Mouse (Mus musculus) hindbrain, embryonic 15.5 days (tissue): ENCODE measurements around the gene Ociad1. TPM values are rescaled to one million over a fixed set of nuclear protein-coding genes. Genes with fewer than 3 reads are reported as not detected.

ENCODE experiments used
- ATAC-seq: fragments of 200-750 bp; cut with Nextera tagmentation; 2 replicates; pipeline ENCODE4 v1.8.0; 2017; ENCODE audit warnings: low read depth, moderate number of reproducible peaks, moderate TSS enrichment; ENCODE audit not compliant: low FRiP score
- H3K27ac ChIP-seq: fragments of 300-500 bp; sonication (generic); replicated peaks from 2 replicates; pipeline ENCODE4 v1.5.1; 2015; ENCODE audit warnings: mild to moderate bottlenecking, inconsistent platforms
- H3K27me3 ChIP-seq: fragments of 300-500 bp; sonication (generic); 2 replicates; pipeline ENCODE4 v1.6.1; 2015; ENCODE audit warnings: control low read depth, inconsistent platforms
- H3K36me3 ChIP-seq: fragments of 300-500 bp; sonication (generic); 2 replicates; pipeline ENCODE4 v1.6.1; 2015; ENCODE audit warnings: control low read depth, inconsistent platforms
- H3K4me1 ChIP-seq: fragments of 300-500 bp; sonication (generic); replicated peaks from 2 replicates; pipeline ENCODE4 v1.6.1; 2015; ENCODE audit warnings: control low read depth, inconsistent platforms
- H3K4me2 ChIP-seq: fragments of 300-500 bp; sonication (generic); 2 replicates; pipeline ENCODE4 v1.6.1; 2015; ENCODE audit warnings: moderate library complexity, mild to moderate bottlenecking, inconsistent platforms
- H3K4me3 ChIP-seq: fragments of 300-500 bp; sonication (generic); 2 replicates; pipeline ENCODE4 v1.5.1; 2015; ENCODE audit warnings: mild to moderate bottlenecking, inconsistent platforms
- H3K9ac ChIP-seq: fragments of 300-500 bp; sonication (generic); 2 replicates; pipeline ENCODE4 v1.6.1; 2015; ENCODE audit warnings: inconsistent platforms
- H3K9me3 ChIP-seq: fragments of 300-500 bp; sonication (generic); 2 replicates; pipeline ENCODE4 v1.6.1; 2016; ENCODE audit warnings: control low read depth, inconsistent platforms
- WGBS: fragments of 180-500 bp; shearing (Covaris S2); methylation state at CpG from one replicate; pipeline ENCODE4 v1.1.7; 2015; 5-methylcytosine and 5-hydroxymethylcytosine counted together
- polyA plus RNA-seq: library from polyadenylated mRNA; unstranded; fragments of >200 nt; fragmentation: Nextera tagmentation; extraction: Ambion mirVana; gene quantifications from 2 replicates; pipeline ENCODE4 v1.2.1, GENCODE M21; 2015

The Ociad1 gene
- 342 and 344 TPM in 2 replicates for polyA plus RNA-seq

DNA sequence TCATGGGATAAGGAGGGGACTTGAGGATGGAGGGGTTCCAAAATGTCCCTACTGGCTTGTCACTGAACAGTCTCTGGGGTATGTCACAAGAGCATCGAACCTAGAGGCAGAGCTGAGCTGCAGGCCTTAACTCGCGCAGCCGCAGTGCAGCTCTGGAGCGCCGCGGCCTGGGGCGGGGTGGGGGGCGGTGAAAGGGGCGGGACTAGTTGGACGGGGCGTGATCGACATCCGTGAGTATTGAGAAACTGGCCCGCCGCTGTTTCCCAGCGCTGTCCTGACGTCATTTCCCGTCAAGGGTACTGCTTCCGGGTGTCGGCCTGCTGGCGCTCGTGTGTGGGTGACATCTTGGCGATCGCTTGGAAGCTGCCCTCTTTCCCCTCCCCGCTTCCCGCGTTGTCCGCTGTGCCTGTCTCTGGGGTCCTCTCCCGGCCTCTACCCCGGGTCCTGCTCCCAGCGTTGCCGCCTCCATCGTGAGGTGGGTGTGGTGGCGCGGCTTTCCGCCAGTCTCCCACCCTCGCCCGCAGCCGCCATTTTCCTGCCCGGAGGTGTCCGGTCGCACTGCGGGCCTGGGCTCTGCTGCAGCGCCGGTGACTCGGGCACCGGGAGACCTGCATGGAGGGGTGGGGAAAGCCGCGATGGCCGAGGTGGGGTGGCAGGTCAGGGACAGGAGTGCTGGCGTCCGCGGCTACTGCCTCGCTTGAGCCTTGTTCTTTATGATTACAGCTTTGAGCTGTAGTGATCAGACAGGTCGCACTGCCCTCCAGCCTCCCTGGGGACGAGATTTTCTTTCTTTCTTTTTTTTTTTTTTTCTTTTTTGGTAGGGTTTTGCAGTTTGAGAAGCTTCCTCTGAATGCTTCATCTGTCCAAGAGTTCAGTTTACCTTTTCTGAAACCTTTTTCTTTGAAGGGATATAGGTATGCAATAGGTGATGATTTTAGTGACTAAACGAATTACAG, at the start of gene Ociad1:
Ociad1 (plus strand) TSS at position 283 of the 956 bp plus-strand sequence.
- Histone ChIP-seq H3K9me3 (no peaks in the 10 kb centered on the region), H3K4me1 (peaks cover 21% of the 10 kb centered on the region), H3K4me3 (peak within 1 kb of the TSS; percentile 65), H3K4me2 (peak within 1 kb of the TSS; percentile 70), H3K27me3 (no peaks in the 10 kb centered on the region), H3K27ac (peak within 1 kb of the TSS; percentile 92), H3K36me3 (peaks cover 10% of the 10 kb centered on the region; the same call in 1 of the 2 replicates), H3K9ac (peak within 1 kb of the TSS; percentile 87)
- WGBS: under 1% methylated on average over 58 of the region's 58 CpGs
- ATAC-seq: peak; percentile 99

DNA sequence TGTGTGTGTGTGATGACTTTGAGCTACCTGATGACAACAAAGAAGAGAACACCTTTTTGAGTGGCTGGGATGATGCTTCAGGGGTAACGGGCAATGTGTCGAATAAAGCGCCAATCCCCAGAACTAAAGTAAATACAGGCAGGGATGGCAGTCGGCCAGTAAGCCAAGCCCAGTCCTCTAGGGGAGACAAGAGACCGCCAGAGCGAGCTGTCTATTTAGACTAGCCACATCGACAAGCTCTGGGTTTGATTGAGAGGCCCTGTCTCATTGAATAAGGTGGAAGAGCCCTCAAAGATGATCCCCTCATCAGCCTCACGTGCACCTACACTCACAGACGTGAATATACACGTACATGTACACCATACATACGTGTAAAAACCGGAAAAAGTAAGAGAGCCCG, 48.2 kb upstream of the Ociad1 start:
- no peaks in the 10 kb centered on the region for H3K36me3 ChIP-seq
- peaks cover 33% of the 10 kb centered on the region for H3K4me1 ChIP-seq
- WGBS: 57% methylated on average over 13 of the region's 13 CpGs
- no peaks in the 10 kb centered on the region for H3K27me3 ChIP-seq
- H3K4me2 ChIP-seq: no peak overlapping the region; the same call in 1 of the 2 replicates
- H3K4me3 ChIP-seq: no peak overlapping the region
- H3K9me3 ChIP-seq: no peaks in the 10 kb centered on the region
- ATAC-seq: peak; percentile 29; the same call in 1 of the 2 replicates
- no peak overlapping the region for H3K9ac ChIP-seq
- H3K27ac ChIP-seq: no peak overlapping the region

DNA sequence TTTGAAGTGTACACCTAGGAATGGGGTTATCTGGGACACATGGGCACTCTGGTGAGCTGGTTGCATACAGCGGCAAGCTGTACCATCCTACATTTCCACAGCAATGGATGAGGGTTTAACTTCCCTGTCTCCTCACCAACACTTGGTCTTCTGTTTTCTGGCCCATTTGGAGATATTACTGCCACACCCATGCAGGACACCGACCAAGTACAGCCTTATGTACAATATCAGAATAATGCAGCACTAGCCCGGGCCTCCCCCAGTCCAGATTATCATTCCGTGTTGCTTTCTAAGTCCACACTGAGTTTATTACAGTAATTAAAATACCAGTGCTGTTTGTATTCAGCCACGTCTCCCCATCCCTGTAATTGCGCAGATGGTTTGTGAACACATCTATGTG, 46.2 kb upstream of the Ociad1 start:
- Histone ChIP-seq H3K4me3 (no peak overlapping the region), H3K36me3 (no peaks in the 10 kb centered on the region), H3K4me1 (peaks cover 30% of the 10 kb centered on the region), H3K4me2 (no peak overlapping the region), H3K9me3 (no peaks in the 10 kb centered on the region), H3K9ac (no peak overlapping the region), H3K27me3 (no peaks in the 10 kb centered on the region), H3K27ac (no peak overlapping the region)
- WGBS: 88% methylated on average over 6 of the region's 6 CpGs
- no peak for ATAC-seq

DNA sequence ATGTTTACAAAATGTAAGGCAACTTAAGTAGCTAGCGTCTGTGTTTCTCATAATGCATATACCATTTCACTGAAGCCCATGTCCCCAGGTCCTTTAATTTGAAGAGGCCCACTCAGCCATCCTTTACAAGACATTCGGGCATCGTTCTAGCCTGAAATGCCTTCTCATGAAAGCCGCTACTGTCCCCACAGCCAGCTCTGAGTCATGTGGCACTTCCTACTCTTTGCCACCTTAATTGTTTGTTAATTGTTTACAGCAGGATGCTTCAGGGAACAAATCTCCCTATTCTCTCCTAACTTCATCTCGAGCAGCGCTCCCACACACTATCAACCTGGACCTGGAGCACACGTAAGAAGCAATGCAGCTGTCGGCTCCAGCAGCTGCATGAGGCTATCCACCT, 44.4 kb upstream of the Ociad1 start:
- Histone ChIP-seq H3K9ac (no peak overlapping the region), H3K4me3 (no peak overlapping the region), H3K36me3 (no peaks in the 10 kb centered on the region), H3K9me3 (no peaks in the 10 kb centered on the region), H3K4me1 (peaks cover 20% of the 10 kb centered on the region), H3K27ac (no peak overlapping the region), H3K4me2 (no peak overlapping the region), H3K27me3 (no peaks in the 10 kb centered on the region)
- WGBS: 72% methylated on average over 8 of the region's 8 CpGs
- no peak for ATAC-seq

DNA sequence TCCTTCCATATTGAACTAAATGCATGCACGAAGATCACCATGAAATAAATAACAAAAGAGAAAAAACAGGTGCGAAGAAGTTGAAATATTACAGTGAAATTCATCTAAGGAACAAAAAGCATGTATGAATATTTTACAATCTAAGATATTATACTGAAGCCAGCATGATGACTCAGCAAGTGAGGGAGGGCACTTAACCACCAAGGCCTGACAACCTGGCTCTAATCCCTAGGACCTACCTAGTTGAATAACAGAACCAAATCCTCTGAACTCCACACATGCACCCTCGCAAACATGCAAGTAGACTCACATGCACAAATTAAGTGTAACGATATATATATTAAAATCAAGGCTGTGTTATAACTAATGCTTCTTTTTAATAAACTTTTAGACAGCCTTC, 43.2 kb upstream of the Ociad1 start:
- no peaks in the 10 kb centered on the region for H3K27me3 ChIP-seq
- H3K4me2 ChIP-seq: no peak overlapping the region
- ATAC-seq: no peak
- H3K27ac ChIP-seq: no peak overlapping the region
- H3K9me3 ChIP-seq: no peaks in the 10 kb centered on the region
- 92% methylated on average over 4 of the region's 4 CpGs for WGBS
- H3K36me3 ChIP-seq: no peaks in the 10 kb centered on the region
- H3K4me3 ChIP-seq: no peak overlapping the region
- H3K9ac ChIP-seq: no peak overlapping the region
- peaks cover 31% of the 10 kb centered on the region for H3K4me1 ChIP-seq

DNA sequence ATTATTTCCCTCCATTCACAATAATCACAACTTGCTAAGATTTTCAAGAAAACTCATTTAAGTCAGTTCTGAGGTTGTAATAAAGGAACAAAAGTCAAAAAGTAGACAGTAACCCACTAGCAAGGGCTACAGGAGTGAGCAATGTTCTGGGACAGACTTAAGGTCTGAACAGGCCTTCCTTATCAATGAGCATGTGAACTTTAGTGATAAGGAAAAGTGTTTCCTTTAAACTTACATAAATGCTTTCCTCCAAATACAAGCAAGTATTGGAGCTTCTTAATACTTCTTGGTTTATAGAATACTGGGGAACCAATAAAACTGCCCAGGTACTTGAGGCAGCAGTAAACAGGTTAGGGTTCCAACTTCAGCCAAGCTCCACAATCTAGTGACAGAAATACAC, 39.8 kb upstream of the Ociad1 start:
- Histone ChIP-seq H3K9me3 (no peaks in the 10 kb centered on the region), H3K27me3 (no peaks in the 10 kb centered on the region), H3K9ac (no peak overlapping the region), H3K27ac (no peak overlapping the region), H3K4me2 (no peak overlapping the region), H3K4me1 (peaks cover 35% of the 10 kb centered on the region), H3K36me3 (no peaks in the 10 kb centered on the region), H3K4me3 (no peak overlapping the region)
- no peak for ATAC-seq

DNA sequence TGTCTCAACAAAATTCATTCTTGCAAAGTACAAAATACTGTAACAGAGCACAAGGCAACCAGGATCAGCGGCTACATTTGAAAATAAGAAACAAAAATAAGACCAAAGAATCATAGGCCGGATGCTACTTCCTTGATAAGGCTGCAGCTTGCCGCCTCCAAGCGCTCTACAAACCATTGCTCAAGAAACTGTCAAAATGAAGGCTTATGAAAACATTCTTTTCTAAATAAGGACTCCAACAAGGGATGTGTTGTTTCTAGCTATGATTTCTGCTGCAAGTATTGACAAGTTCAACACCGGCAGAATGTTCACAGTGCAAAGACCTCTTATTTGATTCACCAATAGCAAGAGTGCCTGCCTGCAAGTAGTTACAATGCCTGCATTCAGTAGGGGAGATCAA, 37.9 kb upstream of the Ociad1 start:
- Histone ChIP-seq H3K36me3 (no peaks in the 10 kb centered on the region), H3K9ac (peak overlapping the region; percentile 83), H3K4me1 (peaks cover 29% of the 10 kb centered on the region), H3K9me3 (no peaks in the 10 kb centered on the region), H3K27me3 (peaks cover 4% of the 10 kb centered on the region; the same call in 1 of the 2 replicates), H3K27ac (peak overlapping the region; percentile 92; the same call in 1 of the 2 replicates), H3K4me3 (peak overlapping the region; percentile 85), H3K4me2 (peak overlapping the region; percentile 63)
- 43% methylated on average over 5 of the region's 5 CpGs for WGBS
- no peak for ATAC-seq

DNA sequence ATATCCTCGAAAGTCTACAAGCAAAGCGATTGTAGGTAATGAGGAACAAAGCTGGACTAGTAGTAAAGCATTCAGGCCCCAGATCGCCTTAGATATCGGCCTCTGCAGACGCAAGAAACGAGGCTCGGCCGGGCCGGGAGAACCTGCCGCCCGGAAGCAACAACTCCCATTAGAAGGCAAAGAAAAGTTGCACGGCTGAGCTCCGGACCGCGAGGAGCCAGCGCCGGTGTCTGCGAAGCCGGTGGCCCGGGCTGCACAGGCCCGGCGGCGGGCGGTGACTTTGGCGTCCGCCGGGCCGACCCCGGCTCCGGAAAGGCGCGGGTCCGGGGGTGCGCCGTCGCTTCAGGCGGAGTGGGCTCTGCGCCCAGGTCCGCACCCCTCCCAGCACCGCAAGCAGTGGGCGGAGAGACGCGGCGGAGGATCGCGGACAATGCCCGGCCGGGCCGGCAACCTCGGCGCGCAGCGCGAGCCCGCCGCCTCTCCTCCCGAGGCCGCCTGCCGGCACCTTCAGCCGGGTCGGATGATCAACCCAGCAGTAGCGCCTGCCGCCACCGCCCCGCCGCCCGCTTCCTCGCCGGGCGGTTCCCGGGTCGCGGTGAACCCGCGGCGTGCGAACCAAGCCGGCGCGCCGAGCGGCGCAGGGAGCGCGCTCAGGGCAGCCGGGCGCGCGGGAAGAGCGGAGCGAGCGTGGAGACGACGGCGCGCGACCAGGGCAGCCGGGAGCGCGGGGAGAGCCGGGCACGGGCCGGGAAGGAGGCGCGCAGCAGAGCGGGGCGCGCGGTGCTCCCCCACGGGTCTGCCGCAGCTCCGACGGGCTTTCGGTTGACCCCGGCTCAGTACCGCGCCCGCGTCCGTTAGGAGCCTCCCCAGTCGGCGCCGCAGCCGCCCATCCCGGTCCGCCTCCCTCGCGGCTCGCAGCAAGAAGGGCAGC, 37.0 kb upstream of the Ociad1 start:
- Histone ChIP-seq H3K36me3 (no peaks in the 10 kb centered on the region), H3K9me3 (no peaks in the 10 kb centered on the region), H3K27ac (peak overlapping the region; percentile 92), H3K4me3 (peak overlapping the region; percentile 85), H3K9ac (peak overlapping the region; percentile 83), H3K27me3 (peaks cover 4% of the 10 kb centered on the region; the same call in 1 of the 2 replicates), H3K4me2 (peak overlapping the region; percentile 63), H3K4me1 (peaks cover 29% of the 10 kb centered on the region)
- ATAC-seq: peak; percentile 59
- WGBS: under 1% methylated on average over 92 of the region's 129 CpGs

DNA sequence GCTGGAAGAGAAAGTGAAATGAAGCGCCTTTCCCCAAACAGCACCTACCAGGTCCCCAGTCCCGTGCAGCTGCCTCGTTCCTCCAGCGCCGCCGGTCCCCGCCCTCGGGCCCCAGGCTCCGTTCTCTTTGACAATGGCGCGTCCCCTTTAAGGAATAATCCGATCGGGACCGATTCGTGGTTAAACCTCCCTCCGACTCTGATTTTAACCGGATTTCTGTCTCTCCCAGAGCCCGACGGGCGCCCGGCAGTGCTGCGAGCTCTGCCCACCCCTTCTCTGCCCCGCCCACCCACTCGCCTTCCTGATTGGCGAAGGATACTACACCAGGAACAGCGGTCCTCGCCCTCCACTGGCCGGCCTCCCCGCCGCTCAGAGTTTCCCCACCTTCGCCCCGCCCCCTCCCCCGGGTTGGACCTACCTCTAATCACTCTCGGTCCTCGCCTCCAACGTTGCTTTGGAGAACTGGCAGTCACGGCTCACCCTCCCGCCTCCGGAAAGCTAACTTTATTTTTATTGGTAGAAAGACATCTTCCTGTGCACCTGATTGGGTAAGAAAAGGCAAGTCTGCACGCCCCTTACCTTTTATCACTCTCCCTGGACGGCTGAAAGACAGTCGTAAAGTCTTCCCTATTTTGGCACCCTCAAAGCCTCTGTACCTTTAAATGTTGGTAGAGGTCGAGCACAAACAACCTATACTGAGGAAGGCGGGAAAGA, 36.1 kb upstream of the Ociad1 start, which contains the start of gene Fryl:
Fryl (minus strand) TSS at position 268 of the 714 bp plus-strand sequence.
- Histone ChIP-seq H3K9ac (peak within 1 kb of the TSS; percentile 83), H3K27ac (peak within 1 kb of the TSS; percentile 92), H3K36me3 (no peaks in the 10 kb centered on the region), H3K27me3 (peaks cover 4% of the 10 kb centered on the region; the same call in 1 of the 2 replicates), H3K4me1 (peaks cover 29% of the 10 kb centered on the region), H3K4me3 (peak within 1 kb of the TSS; percentile 85), H3K9me3 (no peaks in the 10 kb centered on the region), H3K4me2 (peak within 1 kb of the TSS; percentile 65)
- under 1% methylated on average over 42 of the region's 44 CpGs for WGBS
- ATAC-seq: peak; percentile 99

DNA sequence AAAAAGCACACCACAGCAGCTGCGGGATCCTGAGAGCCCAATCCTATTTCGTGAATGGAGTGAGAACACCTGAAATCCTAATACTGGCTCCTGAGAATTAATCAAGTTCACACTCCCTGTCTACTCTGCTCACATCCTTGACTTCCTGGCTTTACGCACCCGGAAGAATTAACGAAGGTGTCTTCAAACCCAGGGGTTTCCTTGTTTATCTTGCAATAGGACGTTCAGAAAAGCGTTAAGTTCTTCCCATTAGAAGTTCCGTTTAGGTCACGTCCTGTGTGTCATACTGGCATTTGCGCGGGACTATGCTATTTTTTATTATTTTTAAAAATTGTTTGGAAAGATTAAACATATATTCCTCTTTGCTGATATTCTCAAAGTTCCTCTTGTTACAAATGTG, 35.5 kb upstream of the Ociad1 start:
- peak overlapping the region; percentile 44 for H3K9ac ChIP-seq
- 4% methylated on average over 11 of the region's 11 CpGs for WGBS
- no peak for ATAC-seq

DNA sequence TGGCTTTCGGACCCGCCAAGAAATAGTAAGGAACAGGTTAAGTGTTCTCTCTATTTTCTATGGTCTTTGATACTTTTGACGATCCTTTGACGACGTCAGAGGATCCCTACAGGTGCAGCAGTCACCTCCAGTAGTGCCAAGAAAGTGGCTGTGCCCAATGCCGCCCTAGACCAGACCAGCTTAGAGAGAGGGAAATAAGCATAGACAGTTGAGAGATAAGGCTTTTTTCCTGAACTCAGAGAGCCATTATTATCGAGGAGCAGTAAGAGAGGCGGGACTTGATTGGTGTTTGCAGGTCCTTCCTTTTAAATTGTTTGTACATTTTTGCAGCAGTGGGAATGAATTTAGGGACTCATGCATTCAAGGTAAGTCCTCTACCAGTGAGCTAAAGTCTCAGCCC, 34.9 kb upstream of the Ociad1 start:
- H3K4me1 ChIP-seq: peaks cover 29% of the 10 kb centered on the region
- H3K4me2 ChIP-seq: peak overlapping the region; percentile 65
- 58% methylated on average over 8 of the region's 8 CpGs for WGBS
- no peaks in the 10 kb centered on the region for H3K9me3 ChIP-seq
- no peak for ATAC-seq
- no peak overlapping the region for H3K27ac ChIP-seq
- peaks cover 4% of the 10 kb centered on the region; the same call in 1 of the 2 replicates for H3K27me3 ChIP-seq
- H3K4me3 ChIP-seq: peak overlapping the region; percentile 85; the same call in 1 of the 2 replicates
- no peak overlapping the region for H3K9ac ChIP-seq
- H3K36me3 ChIP-seq: no peaks in the 10 kb centered on the region

More for the DNA sequence above, 35.5 kb upstream of the Ociad1 start:
- peak overlapping the region; percentile 65 for H3K4me2 ChIP-seq
- peak overlapping the region; percentile 85 for H3K4me3 ChIP-seq
- H3K36me3 ChIP-seq: no peaks in the 10 kb centered on the region
- H3K4me1 ChIP-seq: peaks cover 29% of the 10 kb centered on the region
- H3K9me3 ChIP-seq: no peaks in the 10 kb centered on the region
- peak overlapping the region; percentile 76 for H3K27ac ChIP-seq
- peaks cover 4% of the 10 kb centered on the region; the same call in 1 of the 2 replicates for H3K27me3 ChIP-seq
